Mouse (Mus musculus) C2C12 (cell line): Measurements from ENCODE around the gene Ralb.

Experiments
- CTCF ChIP-seq: IDR thresholded peaks from one replicate; pipeline ENCODE4 v1.5.1; 2011; ENCODE audit not compliant: control insufficient read depth, insufficient read depth, insufficient read length
- FOSL1 ChIP-seq: IDR thresholded peaks from one replicate; pipeline ENCODE4 v1.8.0; 2011; ENCODE audit warnings: mild to moderate bottlenecking, low read length; ENCODE audit not compliant: poor library complexity, insufficient read depth, severe bottlenecking
- MAX ChIP-seq: IDR thresholded peaks from one replicate; pipeline ENCODE4 v1.6.1; 2011; ENCODE audit warnings: mild to moderate bottlenecking, control low read depth
- MYOD1 ChIP-seq: IDR thresholded peaks from one replicate; pipeline ENCODE4 v1.6.1; 2011; ENCODE audit warnings: low read depth; ENCODE audit not compliant: control insufficient read depth, insufficient read length
- MYOG ChIP-seq: IDR thresholded peaks from one replicate; pipeline ENCODE4 v1.6.1; 2011; ENCODE audit not compliant: control insufficient read depth, insufficient read length; ENCODE audit errors: extremely low read depth
- USF1 ChIP-seq: IDR thresholded peaks from one replicate; pipeline ENCODE4 v1.6.1; 2011; ENCODE audit warnings: low read depth, mild to moderate bottlenecking, control low read depth, moderate library complexity

DNA sequence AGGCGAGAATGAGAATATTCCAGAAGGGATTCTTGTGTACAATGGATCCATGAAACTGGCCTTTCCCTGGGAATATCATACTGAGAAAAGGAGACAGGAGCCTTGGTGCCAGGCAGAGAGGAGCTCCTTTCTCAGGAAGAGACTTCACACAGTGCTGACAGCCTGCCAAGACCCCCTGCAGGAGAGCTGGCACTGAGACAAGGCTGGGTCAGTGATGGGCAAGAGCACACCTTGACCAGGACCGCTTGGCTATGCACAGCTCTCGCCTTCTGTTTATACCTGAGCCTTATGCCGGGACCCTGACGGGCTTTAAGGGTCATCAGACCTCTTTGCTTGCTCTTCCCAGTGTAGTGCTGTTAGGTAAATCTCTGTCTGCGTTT is 9.2 kb downstream of the Ralb start:
- TF ChIP-seq MAX, result no peak
- TF ChIP-seq CTCF, result no peak
- no peak for TF ChIP-seq USF1
- no peak for TF ChIP-seq FOSL1
- TF ChIP-seq MYOD1, result no peak
- no peak for TF ChIP-seq MYOG
